13 mouse cellular contexts compared by ENCODE assay signal in genomic region chr15:7146529-7146928, GRCm38 (mm10). TPM values are rescaled to one million over a fixed set of nuclear protein-coding genes. Genes with fewer than 3 reads are reported as not detected.
DNase-seq lines count a peak whose midpoint lies in the region; ATAC-seq and TF ChIP-seq lines count a peak whose summit lies in the region.
"Had no signal": no experiment of that assay in that cellular context is flagged by ENCODE, and none has a peak within 500 bp of the region (broad histone marks: within the 10 kb centered on the region; RNA-seq: fewer than 3 reads in every experiment).

No protein-coding gene starts in this region.

- no peaks in the 10 kb centered on the region for H3K36me3 ChIP-seq in kidney, embryonic 16.5 days (ENCODE audit: insufficient read depth, low read length)
- H3K36me3 ChIP-seq in liver, postnatal 0 days (replicated peaks; ENCODE audit: insufficient read depth, low read length): no peaks in the 10 kb centered on the region
- H3K36me3 ChIP-seq in intestine, embryonic 15.5 days: no peaks in the 10 kb centered on the region
- H3K36me3 ChIP-seq: embryonic facial prominence, embryonic 15.5 days had no signal

- peaks cover 30% of the 10 kb centered on the region for H3K4me1 ChIP-seq in kidney, embryonic 16.5 days (ENCODE audit: insufficient read depth, low read length)
- H3K4me1 ChIP-seq in liver, postnatal 0 days (ENCODE audit: insufficient read depth): peaks cover 16% of the 10 kb centered on the region
- peaks cover 14% of the 10 kb centered on the region; the same call in 1 of the 2 replicates for H3K4me1 ChIP-seq in intestine, embryonic 15.5 days (replicated peaks)

- H3K27me3 ChIP-seq in kidney, embryonic 16.5 days (ENCODE audit: insufficient read depth, low read length): no peaks in the 10 kb centered on the region
- H3K27me3 ChIP-seq in liver, postnatal 0 days (ENCODE audit: insufficient read depth, low read length): no peaks in the 10 kb centered on the region
- H3K27me3 ChIP-seq in intestine, embryonic 15.5 days (replicated peaks): no peaks in the 10 kb centered on the region
- H3K27me3 ChIP-seq: embryonic facial prominence, embryonic 15.5 days had no signal

- WGBS in kidney, embryonic 16.5 days: 48% methylated on average over 8 of the region's 8 CpGs
- 51% methylated on average over 8 of the region's 8 CpGs for WGBS in liver, postnatal 0 days (ENCODE audit: insufficient replicate concordance)
- 60% methylated on average over 8 of the region's 8 CpGs for WGBS in intestine, embryonic 15.5 days

- TF ChIP-seq CTCF in gastrocnemius, adult 2 months (IDR thresholded peaks at IDR 0.05): no peak
- TF ChIP-seq CTCF in liver, postnatal 0 days (IDR thresholded peaks at IDR 0.05; ENCODE audit: low read depth): no peak

- H3K4me2 ChIP-seq in kidney, embryonic 16.5 days (replicated peaks; ENCODE audit: low read depth, low read length): no peak overlapping the region
- H3K4me2 ChIP-seq in liver, postnatal 0 days (ENCODE audit: low read depth, low read length): no peak overlapping the region
- H3K4me2 ChIP-seq in intestine, embryonic 15.5 days (replicated peaks): no peak overlapping the region
- H3K4me2 ChIP-seq: embryonic facial prominence, embryonic 15.5 days; heart, embryonic 11.5 days had no signal

- H3K4me3 ChIP-seq in gastrocnemius, adult 2 months: peak overlapping the region; percentile 33; the same call in 1 of the 2 replicates
- no peak overlapping the region for H3K4me3 ChIP-seq in kidney, embryonic 16.5 days (ENCODE audit: low read length)
- H3K4me3 ChIP-seq in liver, postnatal 0 days (ENCODE audit: low read depth, low read length): no peak overlapping the region
- H3K4me3 ChIP-seq in intestine, embryonic 15.5 days (replicated peaks): no peak overlapping the region
- H3K4me3 ChIP-seq: embryonic facial prominence, embryonic 15.5 days had no signal

- no peak for DNase-seq in gastrocnemius, adult 2 months
- no peak for DNase-seq in gastrocnemius, postnatal 4 days (ENCODE audit: low spot score in 2 of 2)
- DNase-seq in adipocyte (ENCODE audit: low spot score): peak; percentile 18
- peak; percentile 69 for DNase-seq in liver, postnatal 0 days
- DNase-seq in spleen, postnatal 36 days (ENCODE audit: low spot score in 2 of 2): no peak
- DNase-seq: cerebellum, adult 11-12 months had no signal

- TF ChIP-seq EP300 in liver, postnatal 0 days (IDR thresholded peaks at IDR 0.05; ENCODE audit: low read depth): no peak

- ATAC-seq in kidney, embryonic 16.5 days (ENCODE audit: low FRiP score, low TSS enrichment): peak; percentile 54; the same call in 1 of the 2 replicates
- peak; percentile 67 for ATAC-seq in liver, postnatal 0 days
- no peak for ATAC-seq in intestine, embryonic 15.5 days
- ATAC-seq in erythroblast, adult 5-6 weeks (replicated peaks; ENCODE audit: low FRiP score, poor library complexity, severe bottlenecking): no peak
- ATAC-seq: intestine, embryonic 16.5 days had no signal

- intact Hi-C loops in gastrocnemius, adult 2 months (cut with DNase I): no loop called here

- peak overlapping the region; percentile 67; the same call in 1 of the 2 replicates for H3K27ac ChIP-seq in gastrocnemius, adult 2 months
- no peak overlapping the region for H3K27ac ChIP-seq in kidney, embryonic 16.5 days (ENCODE audit: low read length)
- no peak overlapping the region for H3K27ac ChIP-seq in liver, postnatal 0 days (ENCODE audit: low read depth)
- no peak overlapping the region for H3K27ac ChIP-seq in intestine, embryonic 15.5 days
- H3K27ac ChIP-seq: embryonic facial prominence, embryonic 15.5 days; liver, embryonic 14.5 days had no signal

- H3K9ac ChIP-seq in kidney, embryonic 16.5 days (replicated peaks; ENCODE audit: low read length): no peak overlapping the region
- no peak overlapping the region for H3K9ac ChIP-seq in liver, postnatal 0 days (replicated peaks)
- H3K9ac ChIP-seq in intestine, embryonic 15.5 days: no peak overlapping the region
- H3K9ac ChIP-seq: embryonic facial prominence, embryonic 15.5 days; liver, embryonic 14.5 days had no signal

- no peaks in the 10 kb centered on the region for H3K9me3 ChIP-seq in kidney, embryonic 16.5 days (ENCODE audit: low read length)
- H3K9me3 ChIP-seq in liver, postnatal 0 days (ENCODE audit: low read length): no peaks in the 10 kb centered on the region
- H3K9me3 ChIP-seq in intestine, embryonic 15.5 days: no peaks in the 10 kb centered on the region
- H3K9me3 ChIP-seq: embryonic facial prominence, embryonic 15.5 days had no signal

RNA-seq across cellular contexts. Expression of gene Lifr, which starts 56.1 kb away (rescaled TPM):
- total RNA-seq in gastrocnemius, adult 2 months (2021): 10 to 100 TPM; 66.2 to 83.3 TPM
- 10 to 100 TPM; 58.4 to 59.1 TPM for total RNA-seq in gastrocnemius, postnatal 4 days (2021)
- polyA plus RNA-seq in kidney, embryonic 16.5 days (2015; fragmentation: Nextera tagmentation; extraction: Ambion mirVana): 23.7 and 24.8 TPM in 2 replicates
- polyA plus RNA-seq in liver, postnatal 0 days (2015; fragmentation: Nextera tagmentation; extraction: Ambion mirVana): 49.1 and 51.4 TPM in 2 replicates
- 16.4 and 17.4 TPM in 2 replicates for polyA plus RNA-seq in intestine, embryonic 15.5 days (2015; fragmentation: Nextera tagmentation; extraction: Ambion mirVana)
- total RNA-seq in erythroblast, adult 5-6 weeks (2015; ENCODE audit: low replicate concordance): 0.19 and 2.3 TPM in 2 replicates
- total RNA-seq in erythroblast, adult 5-6 weeks (2017; ENCODE audit: low replicate concordance): 0.60 and 0.70 TPM in 2 replicates

Comparison
In these comparisons a context has a peak if more than half of its experiments do, and no peak if none do; other contexts are left out.
1. DNase-seq: peak in adipocyte (single experiment) and liver, postnatal 0 days (single experiment); none in gastrocnemius, adult 2 months (single experiment), gastrocnemius, postnatal 4 days (0 of 2) and spleen, postnatal 36 days (0 of 2).
2. ATAC-seq: peak in kidney, embryonic 16.5 days (single experiment) and liver, postnatal 0 days (single experiment); none in intestine, embryonic 15.5 days (single experiment) and erythroblast, adult 5-6 weeks (single experiment).
3. RNA of gene Lifr, which starts 56.1 kb away (total RNA-seq): 66.2 to 83.3 TPM in gastrocnemius, adult 2 months and 58.4 to 59.1 TPM in gastrocnemius, postnatal 4 days; 0.19 to 2.3 TPM in erythroblast, adult 5-6 weeks; every median in the first group is over 10 times any median in the second.